Mouse (Mus musculus): ENCODE results near the gene Whrn. TPM values are rescaled to one million over a fixed set of nuclear protein-coding genes. Genes with fewer than 3 reads are reported as not detected.

The Whrn gene
- polyA plus RNA-seq, 1 experiment, result 22.5 TPM

- H3K27ac ChIP-seq (ENCODE audit: control insufficient read depth, insufficient read depth, low read depth, low read length), result no peak overlapping the region
- H3K36me3 ChIP-seq (ENCODE audit: control insufficient read depth, insufficient read depth, low read length), result no peaks in the 10 kb centered on the region
Measured at GRCm38 (mm10) chr4:63467338-63467737, 28.5 kb downstream of the Whrn start.

GRCm38 (mm10) chr4:63466192-63466591, 29.6 kb downstream of the Whrn start:
- no peak for TF ChIP-seq POLR2A (IDR thresholded peaks at IDR 0.05; ENCODE audit: control insufficient read depth, low read depth, low read length)
- TF ChIP-seq CTCF (IDR thresholded peaks at IDR 0.05; ENCODE audit: control insufficient read depth, insufficient read depth, insufficient replicate concordance, low read depth, low read length), result no peak
- Histone ChIP-seq H3K27ac (ENCODE audit: control insufficient read depth, insufficient read depth, low read depth, low read length) (no peak overlapping the region), H3K4me1 (ENCODE audit: control insufficient read depth, insufficient read depth, low read length) (no peaks in the 10 kb centered on the region), H3K4me3 (ENCODE audit: control insufficient read depth, low read depth, low read length) (no peak overlapping the region), H3K36me3 (ENCODE audit: control insufficient read depth, insufficient read depth, low read length) (no peaks in the 10 kb centered on the region), H3K27me3 (ENCODE audit: control insufficient read depth, insufficient read depth, low read length) (no peaks in the 10 kb centered on the region)

More at GRCm38 (mm10) chr4:63467338-63467737, 28.5 kb downstream of the Whrn start:
- Histone ChIP-seq H3K4me1 (ENCODE audit: control insufficient read depth, insufficient read depth, low read length) (no peaks in the 10 kb centered on the region), H3K27me3 (ENCODE audit: control insufficient read depth, insufficient read depth, low read length) (no peaks in the 10 kb centered on the region), H3K4me3 (ENCODE audit: control insufficient read depth, low read depth, low read length) (no peak overlapping the region)
- TF ChIP-seq CTCF (IDR thresholded peaks at IDR 0.05; ENCODE audit: control insufficient read depth, insufficient read depth, insufficient replicate concordance, low read depth, low read length) (no peak), POLR2A (IDR thresholded peaks at IDR 0.05; ENCODE audit: control insufficient read depth, low read depth, low read length) (no peak)

- H3K36me3 ChIP-seq (ENCODE audit: control insufficient read depth, insufficient read depth, low read length), result no peaks in the 10 kb centered on the region
- no peak overlapping the region for H3K27ac ChIP-seq (ENCODE audit: control insufficient read depth, insufficient read depth, low read depth, low read length)
- no peak overlapping the region for H3K4me3 ChIP-seq (ENCODE audit: control insufficient read depth, low read depth, low read length)
- H3K4me1 ChIP-seq (ENCODE audit: control insufficient read depth, insufficient read depth, low read length), result no peaks in the 10 kb centered on the region
- no peaks in the 10 kb centered on the region for H3K27me3 ChIP-seq (ENCODE audit: control insufficient read depth, insufficient read depth, low read length)
- no peak for TF ChIP-seq POLR2A (IDR thresholded peaks at IDR 0.05; ENCODE audit: control insufficient read depth, low read depth, low read length)
- TF ChIP-seq CTCF (IDR thresholded peaks at IDR 0.05; ENCODE audit: control insufficient read depth, insufficient read depth, insufficient replicate concordance, low read depth, low read length), result no peak
Measured at GRCm38 (mm10) chr4:63460876-63461525, 34.8 kb downstream of the Whrn start.

- Histone ChIP-seq H3K4me1 (ENCODE audit: control insufficient read depth, insufficient read depth, low read length) (no peaks in the 10 kb centered on the region), H3K27ac (ENCODE audit: control insufficient read depth, insufficient read depth, low read depth, low read length) (no peak overlapping the region), H3K36me3 (ENCODE audit: control insufficient read depth, insufficient read depth, low read length) (no peaks in the 10 kb centered on the region), H3K27me3 (ENCODE audit: control insufficient read depth, insufficient read depth, low read length) (no peaks in the 10 kb centered on the region), H3K4me3 (ENCODE audit: control insufficient read depth, low read depth, low read length) (no peak overlapping the region)
- TF ChIP-seq POLR2A (IDR thresholded peaks at IDR 0.05; ENCODE audit: control insufficient read depth, low read depth, low read length) (no peak), CTCF (IDR thresholded peaks at IDR 0.05; ENCODE audit: control insufficient read depth, insufficient read depth, insufficient replicate concordance, low read depth, low read length) (no peak)
Measured at GRCm38 (mm10) chr4:63459141-63459789, 36.5 kb downstream of the Whrn start.

- H3K36me3 ChIP-seq (ENCODE audit: control insufficient read depth, insufficient read depth, low read length), result no peaks in the 10 kb centered on the region
- H3K27me3 ChIP-seq (ENCODE audit: control insufficient read depth, insufficient read depth, low read length), result no peaks in the 10 kb centered on the region
- TF ChIP-seq CTCF (IDR thresholded peaks at IDR 0.05; ENCODE audit: control insufficient read depth, insufficient read depth, insufficient replicate concordance, low read depth, low read length) (no peak), POLR2A (IDR thresholded peaks at IDR 0.05; ENCODE audit: control insufficient read depth, low read depth, low read length) (no peak)
- H3K27ac ChIP-seq (ENCODE audit: control insufficient read depth, insufficient read depth, low read depth, low read length), result no peak overlapping the region
- no peaks in the 10 kb centered on the region for H3K4me1 ChIP-seq (ENCODE audit: control insufficient read depth, insufficient read depth, low read length)
- H3K4me3 ChIP-seq (ENCODE audit: control insufficient read depth, low read depth, low read length), result no peak overlapping the region
Measured at GRCm38 (mm10) chr4:63456547-63456946, 39.2 kb downstream of the Whrn start.

GRCm38 (mm10) chr4:63453939-63454513, 41.8 kb downstream of the Whrn start:
- Histone ChIP-seq H3K27me3 (ENCODE audit: control insufficient read depth, insufficient read depth, low read length) (no peaks in the 10 kb centered on the region), H3K27ac (ENCODE audit: control insufficient read depth, insufficient read depth, low read depth, low read length) (no peak overlapping the region), H3K4me3 (ENCODE audit: control insufficient read depth, low read depth, low read length) (no peak overlapping the region), H3K4me1 (ENCODE audit: control insufficient read depth, insufficient read depth, low read length) (no peaks in the 10 kb centered on the region), H3K36me3 (ENCODE audit: control insufficient read depth, insufficient read depth, low read length) (no peaks in the 10 kb centered on the region)
- TF ChIP-seq POLR2A (IDR thresholded peaks at IDR 0.05; ENCODE audit: control insufficient read depth, low read depth, low read length), result no peak
- TF ChIP-seq CTCF (IDR thresholded peaks at IDR 0.05; ENCODE audit: control insufficient read depth, insufficient read depth, insufficient replicate concordance, low read depth, low read length), result no peak

- Histone ChIP-seq H3K27me3 (ENCODE audit: control insufficient read depth, insufficient read depth, low read length) (no peaks in the 10 kb centered on the region), H3K4me3 (ENCODE audit: control insufficient read depth, low read depth, low read length) (no peak overlapping the region), H3K27ac (ENCODE audit: control insufficient read depth, insufficient read depth, low read depth, low read length) (no peak overlapping the region), H3K4me1 (ENCODE audit: control insufficient read depth, insufficient read depth, low read length) (no peaks in the 10 kb centered on the region), H3K36me3 (ENCODE audit: control insufficient read depth, insufficient read depth, low read length) (no peaks in the 10 kb centered on the region)
- no peak for TF ChIP-seq CTCF (IDR thresholded peaks at IDR 0.05; ENCODE audit: control insufficient read depth, insufficient read depth, insufficient replicate concordance, low read depth, low read length)
- TF ChIP-seq POLR2A (IDR thresholded peaks at IDR 0.05; ENCODE audit: control insufficient read depth, low read depth, low read length), result no peak
Measured at GRCm38 (mm10) chr4:63452555-63452954, 43.2 kb downstream of the Whrn start.
